Mouse (Mus musculus) limb, embryonic 12.5 days (tissue): ENCODE results near the gene Cacna1g. TPM values are rescaled to one million over a fixed set of nuclear protein-coding genes. Genes with fewer than 3 reads are reported as not detected.
A peak's percentile ranks its signal among the peaks of the same experiment; 100 is the strongest.

ENCODE experiments used
- ATAC-seq: fragments of 200-750 bp; cut with Nextera tagmentation; 2 replicates; pipeline ENCODE4 v1.8.0; 2017; ENCODE audit warnings: low read depth, moderate TSS enrichment; ENCODE audit not compliant: insufficient number of reproducible peaks, insufficient read depth, low FRiP score, low TSS enrichment
- H3K27ac ChIP-seq: fragments of 300-500 bp; sonication (generic); 2 replicates; pipeline ENCODE4 v1.5.1; 2016; ENCODE audit warnings: mild to moderate bottlenecking, moderate library complexity
- H3K27me3 ChIP-seq: fragments of 300-500 bp; sonication (generic); 2 replicates; pipeline ENCODE4 v1.6.1; 2016; ENCODE audit warnings: mild to moderate bottlenecking, moderate library complexity
- H3K36me3 ChIP-seq: fragments of 300-500 bp; sonication (generic); 2 replicates; pipeline ENCODE4 v1.6.1; 2016; ENCODE audit warnings: mild to moderate bottlenecking, moderate library complexity
- H3K4me1 ChIP-seq: fragments of 300-500 bp; sonication (generic); replicated peaks from 2 replicates; pipeline ENCODE4 v1.6.1; 2016
- H3K4me2 ChIP-seq: fragments of 300-500 bp; sonication (generic); 2 replicates; pipeline ENCODE4 v1.6.1; 2016; ENCODE audit warnings: mild to moderate bottlenecking, moderate library complexity
- H3K4me3 ChIP-seq: fragments of 300-500 bp; sonication (generic); replicated peaks from 2 replicates; pipeline ENCODE4 v1.5.1; 2016; ENCODE audit warnings: mild to moderate bottlenecking
- H3K9ac ChIP-seq: fragments of 300-500 bp; sonication (generic); replicated peaks from 2 replicates; pipeline ENCODE4 v1.6.1; 2016; ENCODE audit warnings: mild to moderate bottlenecking, moderate library complexity
- H3K9me3 ChIP-seq: fragments of 300-500 bp; sonication (generic); 2 replicates; pipeline ENCODE4 v1.6.1; 2016; ENCODE audit warnings: mild to moderate bottlenecking, moderate library complexity
- WGBS: fragments of 180-500 bp; shearing (Covaris S2); methylation state at CpG from one replicate; pipeline ENCODE4 v1.1.7; 2016; 5-methylcytosine and 5-hydroxymethylcytosine counted together
- polyA plus RNA-seq: library from polyadenylated mRNA; unstranded; fragments of >200 nt; fragmentation: Nextera tagmentation; extraction: Ambion mirVana; gene quantifications from 2 replicates; pipeline ENCODE4 v1.2.1, GENCODE M21; 2016

Gene Cacna1g
- polyA plus RNA-seq, 1 experiment from 2014 or later = 25.5 TPM

- no peak for ATAC-seq
- Histone ChIP-seq H3K36me3 (peaks cover 89% of the 10 kb centered on the region), H3K9me3 (no peaks in the 10 kb centered on the region), H3K27me3 (no peaks in the 10 kb centered on the region), H3K4me1 (peaks cover 57% of the 10 kb centered on the region), H3K27ac (no peak overlapping the region), H3K4me2 (no peak overlapping the region), H3K9ac (no peak overlapping the region), H3K4me3 (no peak overlapping the region)
- 56% methylated on average over 4 of the region's 4 CpGs for WGBS
Measured at GRCm38 (mm10) chr11:94445300-94445699, 28.7 kb downstream of the Cacna1g start.

- no peak overlapping the region for H3K9ac ChIP-seq
- no peak for ATAC-seq
- peaks cover 89% of the 10 kb centered on the region for H3K36me3 ChIP-seq
- H3K4me3 ChIP-seq = no peak overlapping the region
- H3K4me1 ChIP-seq = peaks cover 59% of the 10 kb centered on the region
- no peak overlapping the region for H3K4me2 ChIP-seq
- no peaks in the 10 kb centered on the region for H3K27me3 ChIP-seq
- 68% methylated on average over 5 of the region's 5 CpGs for WGBS
- H3K27ac ChIP-seq = no peak overlapping the region
- no peaks in the 10 kb centered on the region for H3K9me3 ChIP-seq
Measured at GRCm38 (mm10) chr11:94444829-94445228, 29.2 kb downstream of the Cacna1g start.

GRCm38 (mm10) chr11:94441752-94442151 lies 32.2 kb downstream of the Cacna1g start:
- H3K9ac ChIP-seq = no peak overlapping the region; the same call in 1 of the 2 replicates
- peaks cover 59% of the 10 kb centered on the region for H3K4me1 ChIP-seq
- ATAC-seq = no peak
- peak overlapping the region; percentile 62 for H3K27ac ChIP-seq
- H3K36me3 ChIP-seq = peaks cover 91% of the 10 kb centered on the region
- no peak overlapping the region for H3K4me3 ChIP-seq
- no peaks in the 10 kb centered on the region for H3K27me3 ChIP-seq
- 61% methylated on average over 9 of the region's 9 CpGs for WGBS
- no peak overlapping the region for H3K4me2 ChIP-seq
- H3K9me3 ChIP-seq = no peaks in the 10 kb centered on the region

- WGBS = 37% methylated on average over 7 of the region's 7 CpGs
- H3K9ac ChIP-seq = 0 out of 2 replicates have a peak overlapping the region, but pooled peaks have one; percentile 23
- H3K9me3 ChIP-seq = no peaks in the 10 kb centered on the region
- H3K4me3 ChIP-seq = no peak overlapping the region
- H3K4me2 ChIP-seq = no peak overlapping the region
- H3K4me1 ChIP-seq = peaks cover 59% of the 10 kb centered on the region
- ATAC-seq = no peak
- peaks cover 94% of the 10 kb centered on the region for H3K36me3 ChIP-seq
- no peaks in the 10 kb centered on the region for H3K27me3 ChIP-seq
- H3K27ac ChIP-seq = peak overlapping the region; percentile 62; the same call in 1 of the 2 replicates
Measured at GRCm38 (mm10) chr11:94441122-94441521, 32.9 kb downstream of the Cacna1g start.

- H3K9me3 ChIP-seq = no peaks in the 10 kb centered on the region
- H3K4me3 ChIP-seq = no peak overlapping the region
- 87% methylated on average over 6 of the region's 6 CpGs for WGBS
- peaks cover 92% of the 10 kb centered on the region for H3K36me3 ChIP-seq
- H3K4me1 ChIP-seq = peaks cover 53% of the 10 kb centered on the region
- no peak overlapping the region for H3K9ac ChIP-seq
- no peak for ATAC-seq
- no peaks in the 10 kb centered on the region for H3K27me3 ChIP-seq
- H3K27ac ChIP-seq = no peak overlapping the region
- no peak overlapping the region for H3K4me2 ChIP-seq
Measured at GRCm38 (mm10) chr11:94440421-94440820, 33.6 kb downstream of the Cacna1g start.

GRCm38 (mm10) chr11:94429011-94429651 lies 44.9 kb downstream of the Cacna1g start:
- ATAC-seq = peak; percentile 15; the same call in 1 of the 2 replicates
- H3K4me2 ChIP-seq = peak overlapping the region; percentile 37
- peaks cover 60% of the 10 kb centered on the region for H3K4me1 ChIP-seq
- peaks cover 6% of the 10 kb centered on the region; the same call in 1 of the 2 replicates for H3K27me3 ChIP-seq
- H3K9ac ChIP-seq = no peak overlapping the region
- H3K36me3 ChIP-seq = peaks cover 88% of the 10 kb centered on the region
- no peaks in the 10 kb centered on the region for H3K9me3 ChIP-seq
- 18% methylated on average over 9 of the region's 9 CpGs for WGBS
- no peak overlapping the region for H3K4me3 ChIP-seq
- peak overlapping the region; percentile 96 for H3K27ac ChIP-seq

- peak; percentile 90 for ATAC-seq
- Histone ChIP-seq H3K27me3 (peaks cover 4% of the 10 kb centered on the region; the same call in 1 of the 2 replicates), H3K4me1 (peaks cover 69% of the 10 kb centered on the region), H3K9ac (no peak overlapping the region), H3K36me3 (peaks cover 88% of the 10 kb centered on the region), H3K27ac (peak overlapping the region; percentile 96), H3K4me2 (peak overlapping the region; percentile 37), H3K9me3 (no peaks in the 10 kb centered on the region), H3K4me3 (no peak overlapping the region)
- 8% methylated on average over 4 of the region's 4 CpGs for WGBS
Measured at GRCm38 (mm10) chr11:94428091-94428835, 45.7 kb downstream of the Cacna1g start.

GRCm38 (mm10) chr11:94425656-94426055 lies 48.3 kb downstream of the Cacna1g start:
- ATAC-seq = no peak
- 55% methylated on average over 14 of the region's 14 CpGs for WGBS
- 0 out of 2 replicates have a peak overlapping the region, but pooled peaks have one; percentile 9 for H3K27ac ChIP-seq

GRCm38 (mm10) chr11:94425215-94425614 lies 48.8 kb downstream of the Cacna1g start:
- peaks cover 70% of the 10 kb centered on the region for H3K4me1 ChIP-seq
- WGBS = 46% methylated on average over 5 of the region's 5 CpGs
- peaks cover 87% of the 10 kb centered on the region for H3K36me3 ChIP-seq

More at GRCm38 (mm10) chr11:94425656-94426055, 48.3 kb downstream of the Cacna1g start:
- no peaks in the 10 kb centered on the region for H3K9me3 ChIP-seq
- peaks cover 74% of the 10 kb centered on the region for H3K4me1 ChIP-seq
- no peak overlapping the region for H3K4me2 ChIP-seq
- H3K27me3 ChIP-seq = no peaks in the 10 kb centered on the region; the same call in 1 of the 2 replicates
- peaks cover 87% of the 10 kb centered on the region for H3K36me3 ChIP-seq
- no peak overlapping the region for H3K4me3 ChIP-seq
- no peak overlapping the region for H3K9ac ChIP-seq

GRCm38 (mm10) chr11:94424380-94424779 lies 49.6 kb downstream of the Cacna1g start:
- ATAC-seq = no peak
- no peak overlapping the region for H3K4me2 ChIP-seq
- H3K9me3 ChIP-seq = no peaks in the 10 kb centered on the region
- peaks cover 62% of the 10 kb centered on the region for H3K4me1 ChIP-seq
- H3K9ac ChIP-seq = no peak overlapping the region
- H3K27ac ChIP-seq = peak overlapping the region; percentile 64; the same call in 1 of the 2 replicates
- H3K4me3 ChIP-seq = no peak overlapping the region
- H3K27me3 ChIP-seq = no peaks in the 10 kb centered on the region; the same call in 1 of the 2 replicates
- 42% methylated on average over 15 of the region's 15 CpGs for WGBS
- H3K36me3 ChIP-seq = peaks cover 87% of the 10 kb centered on the region

More at GRCm38 (mm10) chr11:94425215-94425614, 48.8 kb downstream of the Cacna1g start:
- H3K27ac ChIP-seq = 0 out of 2 replicates have a peak overlapping the region, but pooled peaks have one; percentile 9
- no peak overlapping the region for H3K9ac ChIP-seq
- no peak overlapping the region for H3K4me3 ChIP-seq
- H3K9me3 ChIP-seq = no peaks in the 10 kb centered on the region
- H3K4me2 ChIP-seq = no peak overlapping the region
- ATAC-seq = no peak
- no peaks in the 10 kb centered on the region; the same call in 1 of the 2 replicates for H3K27me3 ChIP-seq

GRCm38 (mm10) chr11:94423855-94424254 lies 50.1 kb downstream of the Cacna1g start:
- Histone ChIP-seq H3K4me1 (peaks cover 56% of the 10 kb centered on the region), H3K36me3 (peaks cover 87% of the 10 kb centered on the region), H3K27me3 (no peaks in the 10 kb centered on the region; the same call in 1 of the 2 replicates), H3K4me2 (no peak overlapping the region), H3K27ac (0 out of 2 replicates have a peak overlapping the region, but pooled peaks have one; percentile 64), H3K9me3 (no peaks in the 10 kb centered on the region), H3K9ac (no peak overlapping the region), H3K4me3 (no peak overlapping the region)
- ATAC-seq = no peak
- 56% methylated on average over 5 of the region's 5 CpGs for WGBS
